Mouse (Mus musculus) midbrain, embryonic 13.5 days (tissue): ENCODE data around the gene Wdr45. TPM values are rescaled to one million over a fixed set of nuclear protein-coding genes. Genes with fewer than 3 reads are reported as not detected.

ENCODE experiments used
- ATAC-seq: fragments of 200-750 bp; cut with Nextera tagmentation; 2 replicates; pipeline ENCODE4 v1.8.0; 2017; ENCODE audit warnings: mild to moderate bottlenecking, moderate TSS enrichment, moderate library complexity
- H3K27ac ChIP-seq: fragments of 300-500 bp; sonication (generic); 2 replicates; pipeline ENCODE4 v1.5.1; 2015; ENCODE audit warnings: inconsistent platforms, mild to moderate bottlenecking, moderate library complexity
- H3K27me3 ChIP-seq: fragments of 300-500 bp; sonication (generic); 2 replicates; pipeline ENCODE4 v1.6.1; 2015; ENCODE audit warnings: mild to moderate bottlenecking, inconsistent platforms
- H3K36me3 ChIP-seq: fragments of 300-500 bp; sonication (generic); 2 replicates; pipeline ENCODE4 v1.6.1; 2015; ENCODE audit warnings: mild to moderate bottlenecking, inconsistent platforms
- H3K4me1 ChIP-seq: fragments of 300-500 bp; sonication (generic); replicated peaks from 2 replicates; pipeline ENCODE4 v1.6.1; 2015; ENCODE audit warnings: inconsistent platforms
- H3K4me2 ChIP-seq: fragments of 300-500 bp; sonication (generic); replicated peaks from 2 replicates; pipeline ENCODE4 v1.6.1; 2015; ENCODE audit warnings: moderate library complexity, mild to moderate bottlenecking, inconsistent platforms
- H3K4me3 ChIP-seq: fragments of 300-500 bp; sonication (generic); replicated peaks from 2 replicates; pipeline ENCODE4 v1.5.1; 2015; ENCODE audit warnings: mild to moderate bottlenecking, inconsistent platforms
- H3K9ac ChIP-seq: fragments of 300-500 bp; sonication (generic); replicated peaks from 2 replicates; pipeline ENCODE4 v1.6.1; 2015; ENCODE audit warnings: mild to moderate bottlenecking, inconsistent platforms
- H3K9me3 ChIP-seq: fragments of 300-500 bp; sonication (generic); 2 replicates; pipeline ENCODE4 v1.6.1; 2016; ENCODE audit warnings: mild to moderate bottlenecking, inconsistent platforms
- WGBS: fragments of 180-500 bp; shearing (Covaris S2); methylation state at CpG from one replicate; pipeline ENCODE4 v1.1.7; 2015; 5-methylcytosine and 5-hydroxymethylcytosine counted together
- polyA plus RNA-seq: library from polyadenylated mRNA; unstranded; fragments of >200 nt; fragmentation: Nextera tagmentation; extraction: Ambion mirVana; gene quantifications from 2 replicates; pipeline ENCODE4 v1.2.1, GENCODE M21; 2015

Gene Wdr45
- polyA plus RNA-seq, 1 experiment from 2014 or later: 34.9 TPM

DNA sequence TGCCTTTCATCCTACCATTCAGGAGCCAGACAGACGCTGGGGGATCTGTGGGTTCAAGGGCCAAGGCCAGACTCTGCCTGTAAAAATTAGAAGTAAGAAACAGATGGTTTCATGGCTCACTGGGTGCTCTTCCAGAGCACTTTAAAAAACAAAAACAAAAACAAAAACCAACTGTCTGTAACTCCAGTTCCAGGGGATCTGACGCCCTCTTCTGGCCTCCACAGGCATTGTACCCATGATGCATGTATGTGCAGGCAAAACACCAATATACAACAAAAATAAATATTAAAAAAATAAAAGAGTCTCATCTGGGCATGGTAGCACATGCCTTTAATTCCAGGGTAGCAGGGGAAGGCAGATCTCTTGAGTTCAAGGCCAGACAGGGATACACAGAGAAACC lies 58.6 kb downstream of the Wdr45 start:
- no peak overlapping the region for H3K27ac ChIP-seq
- H3K4me3 ChIP-seq: no peak overlapping the region
- H3K9ac ChIP-seq: no peak overlapping the region
- no peak for ATAC-seq
- WGBS: 59% methylated on average over 2 of the region's 2 CpGs
- H3K36me3 ChIP-seq: peaks cover 45% of the 10 kb centered on the region
- no peaks in the 10 kb centered on the region for H3K27me3 ChIP-seq
- H3K4me1 ChIP-seq: no peaks in the 10 kb centered on the region
- H3K4me2 ChIP-seq: no peak overlapping the region
- H3K9me3 ChIP-seq: no peaks in the 10 kb centered on the region

DNA sequence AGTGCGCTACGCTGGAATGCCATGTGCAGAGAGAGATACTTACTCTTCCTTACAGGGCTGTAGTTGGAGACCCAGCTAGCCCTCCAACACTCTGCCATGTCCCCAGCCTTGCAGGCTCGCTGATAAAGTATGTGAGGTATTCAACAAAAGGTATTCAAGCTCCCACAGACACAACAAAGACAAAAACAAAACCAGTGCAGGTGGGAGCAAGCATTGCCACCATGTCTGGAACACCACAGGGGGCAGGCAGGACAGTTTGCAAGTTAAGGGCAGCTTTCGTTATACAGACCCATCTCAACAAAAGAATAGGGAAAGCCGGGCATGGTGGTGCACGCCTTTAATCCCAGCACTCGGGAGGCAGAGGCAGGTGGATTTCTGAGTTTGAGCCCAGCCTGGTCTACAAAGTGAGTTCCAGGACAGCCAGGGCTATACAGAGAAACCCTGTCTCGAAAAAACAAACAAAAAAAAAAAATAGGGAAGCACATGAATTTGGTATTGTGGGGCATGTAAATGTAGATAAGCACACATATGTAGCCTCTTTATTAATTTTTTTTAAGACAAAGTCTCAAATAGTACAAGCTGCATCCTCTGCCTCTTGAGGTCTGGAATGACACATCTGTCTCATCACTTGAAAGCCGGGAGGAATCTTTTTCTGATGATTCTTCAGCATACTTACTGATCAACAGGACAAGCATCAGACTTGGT lies 61.5 kb downstream of the Wdr45 start:
- Histone ChIP-seq H3K9ac (no peak overlapping the region), H3K27me3 (no peaks in the 10 kb centered on the region), H3K4me2 (no peak overlapping the region), H3K4me1 (no peaks in the 10 kb centered on the region), H3K9me3 (no peaks in the 10 kb centered on the region), H3K4me3 (no peak overlapping the region), H3K27ac (no peak overlapping the region), H3K36me3 (peaks cover 33% of the 10 kb centered on the region)
- ATAC-seq: no peak
- WGBS: 76% methylated on average over 9 of the region's 9 CpGs

DNA sequence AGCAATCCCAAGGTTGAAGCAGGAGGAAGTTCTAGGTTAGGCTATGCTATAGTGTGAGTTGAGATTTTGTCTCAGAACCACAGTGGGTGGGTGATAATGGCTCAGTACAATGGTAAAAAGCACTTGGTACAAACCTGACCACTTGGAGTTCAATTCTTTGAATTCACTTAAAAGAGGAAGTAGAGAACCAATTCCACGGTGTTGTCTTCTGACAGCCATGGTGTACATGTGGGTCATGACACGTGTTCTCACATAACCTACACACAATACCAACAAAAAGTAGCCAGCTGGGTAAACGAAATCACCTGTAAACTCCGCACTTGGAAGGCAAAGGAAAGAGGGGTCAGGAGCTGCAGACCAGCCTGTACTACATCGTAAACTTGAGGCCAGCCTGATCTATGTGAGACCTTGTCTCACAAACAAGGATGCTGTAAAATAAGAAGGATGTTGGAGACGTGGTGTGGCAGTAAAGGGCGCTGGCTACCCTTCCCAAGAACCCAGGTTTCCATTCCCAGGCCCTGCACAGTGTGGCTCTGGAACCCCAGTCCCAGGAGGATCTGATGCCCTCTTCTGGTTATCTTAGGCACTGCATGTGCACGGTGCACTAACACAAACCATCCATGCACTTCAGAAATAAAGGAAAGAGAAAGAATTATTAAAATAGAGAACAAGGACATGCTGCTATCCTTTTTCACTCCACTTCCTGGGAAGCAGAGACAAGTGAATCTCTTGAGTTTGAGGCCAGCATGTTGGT lies 62.4 kb downstream of the Wdr45 start:
- H3K4me2 ChIP-seq: no peak overlapping the region
- no peaks in the 10 kb centered on the region for H3K4me1 ChIP-seq
- H3K27ac ChIP-seq: no peak overlapping the region
- H3K36me3 ChIP-seq: peaks cover 26% of the 10 kb centered on the region
- H3K9me3 ChIP-seq: no peaks in the 10 kb centered on the region
- H3K27me3 ChIP-seq: no peaks in the 10 kb centered on the region
- H3K9ac ChIP-seq: no peak overlapping the region
- ATAC-seq: peak; percentile 81
- no peak overlapping the region for H3K4me3 ChIP-seq
- 44% methylated on average over 8 of the region's 8 CpGs for WGBS

Other genes starting within 250 kb of the Wdr45 start
- 0.11 and 0.30 TPM in 2 replicates for gene Foxp3, start 140.7 kb upstream of the Wdr45 start, polyA plus RNA-seq
- 4.3 and 5.1 TPM in 2 replicates for gene Ppp1r3f, start 140.1 kb upstream of the Wdr45 start, polyA plus RNA-seq
- gene Ccdc22, start 108.8 kb upstream of the Wdr45 start, polyA plus RNA-seq: 30.4 and 30.8 TPM in 2 replicates
- gene Cacna1f, start 107.2 kb upstream of the Wdr45 start, polyA plus RNA-seq: 0.17 TPM in 1 of 2 replicates, not detected in the other
- gene Syp, start 75.9 kb upstream of the Wdr45 start, polyA plus RNA-seq: 87.9 and 88.4 TPM in 2 replicates
- 1.1 and 1.2 TPM in 2 replicates for gene Prickle3, start 57.1 kb upstream of the Wdr45 start, polyA plus RNA-seq
- 20.3 and 22.2 TPM in 2 replicates for gene Plp2, start 42.9 kb upstream of the Wdr45 start, polyA plus RNA-seq
- 0.06 and 0.09 TPM in 2 replicates for gene Magix, start 33.1 kb upstream of the Wdr45 start, polyA plus RNA-seq
- 45.1 and 45.6 TPM in 2 replicates for gene Gpkow, start 17.2 kb upstream of the Wdr45 start, polyA plus RNA-seq
- not detected in 2 replicates for gene Gm45208, start 7.9 kb downstream of the Wdr45 start, polyA plus RNA-seq
- 110 and 111 TPM in 2 replicates for gene Praf2, start 14.1 kb downstream of the Wdr45 start, polyA plus RNA-seq
- 46.0 and 51.0 TPM in 2 replicates for gene Ccdc120, start 36.6 kb downstream of the Wdr45 start, polyA plus RNA-seq
- 25.3 and 30.4 TPM in 2 replicates for gene Tfe3, start 48.2 kb downstream of the Wdr45 start, polyA plus RNA-seq
- gene Gripap1, start 75.4 kb downstream of the Wdr45 start, polyA plus RNA-seq: 76.5 and 81.7 TPM in 2 replicates
- 1.4 and 2.1 TPM in 2 replicates for gene Kcnd1, start 108.0 kb downstream of the Wdr45 start, polyA plus RNA-seq
- gene Otud5, start 127.0 kb downstream of the Wdr45 start, polyA plus RNA-seq: 46.4 and 53.2 TPM in 2 replicates
- gene Pim2, start 163.9 kb downstream of the Wdr45 start, polyA plus RNA-seq: 20.8 and 21.9 TPM in 2 replicates
- 34.6 and 41.5 TPM in 2 replicates for gene Slc35a2, start 169.7 kb downstream of the Wdr45 start, polyA plus RNA-seq
- 216 and 236 TPM in 2 replicates for gene Pqbp1, start 184.9 kb downstream of the Wdr45 start, polyA plus RNA-seq
- gene Timm17b, start 185.0 kb downstream of the Wdr45 start, polyA plus RNA-seq: 171 and 173 TPM in 2 replicates
- gene Gm10491, start 193.5 kb downstream of the Wdr45 start, polyA plus RNA-seq: not detected in 2 replicates
- gene Gm10490, start 195.2 kb downstream of the Wdr45 start, polyA plus RNA-seq: not detected in 2 replicates
- gene Pcsk1n, start 205.5 kb downstream of the Wdr45 start, polyA plus RNA-seq: 164 and 172 TPM in 2 replicates
- gene Eras, start 214.3 kb downstream of the Wdr45 start, polyA plus RNA-seq: 0.24 TPM in 1 of 2 replicates, not detected in the other
- gene Hdac6, start 233.6 kb downstream of the Wdr45 start, polyA plus RNA-seq: 76.7 and 78.2 TPM in 2 replicates